Mouse (Mus musculus) embryo, embryonic 10 days (tissue): ENCODE data around the gene Dnah8.

Experiments
- DNase-seq: peaks from one replicate; pipeline ENCODE4 v3.0.0-alpha.2; 2015; ENCODE audit warnings: low spot score

The Dnah8 gene

DNA sequence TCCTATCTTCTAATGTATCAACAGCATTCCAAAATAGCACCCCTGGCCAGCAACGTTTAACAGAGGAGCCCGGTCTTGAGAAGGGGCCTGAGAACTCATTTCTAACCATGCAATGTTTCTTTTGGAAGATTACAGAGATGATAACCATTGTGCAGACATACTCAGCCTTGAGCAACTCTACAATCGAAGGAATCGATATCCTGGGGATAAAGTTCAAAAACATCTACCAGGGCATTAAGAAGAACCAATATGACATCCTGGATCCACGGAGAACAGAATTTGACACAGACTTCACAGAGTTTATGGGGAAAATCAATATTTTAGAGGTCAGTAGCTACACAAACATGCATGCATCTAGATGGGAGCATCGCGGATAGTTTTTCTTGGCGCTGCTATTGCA lies 39.0 kb downstream of the Dnah8 start:
- no peak for DNase-seq

DNA sequence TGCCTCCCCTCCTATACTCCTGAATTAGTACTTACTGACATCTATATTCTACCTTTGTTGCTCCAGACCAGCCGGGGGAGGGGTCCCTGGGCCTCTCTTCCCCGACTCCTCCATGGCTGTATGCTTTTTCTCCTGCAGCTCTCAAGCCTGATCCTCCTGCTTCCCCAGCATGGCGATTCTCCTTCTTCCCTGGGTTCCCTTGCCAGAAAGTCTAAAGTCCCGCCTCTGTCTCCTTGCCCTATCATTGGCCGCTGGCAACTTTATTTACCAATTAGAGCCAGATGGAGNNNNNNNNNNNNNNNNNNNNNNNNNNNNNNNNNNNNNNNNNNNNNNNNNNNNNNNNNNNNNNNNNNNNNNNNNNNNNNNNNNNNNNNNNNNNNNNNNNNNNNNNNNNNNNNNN lies 40.7 kb downstream of the Dnah8 start:
- DNase-seq: no peak

DNA sequence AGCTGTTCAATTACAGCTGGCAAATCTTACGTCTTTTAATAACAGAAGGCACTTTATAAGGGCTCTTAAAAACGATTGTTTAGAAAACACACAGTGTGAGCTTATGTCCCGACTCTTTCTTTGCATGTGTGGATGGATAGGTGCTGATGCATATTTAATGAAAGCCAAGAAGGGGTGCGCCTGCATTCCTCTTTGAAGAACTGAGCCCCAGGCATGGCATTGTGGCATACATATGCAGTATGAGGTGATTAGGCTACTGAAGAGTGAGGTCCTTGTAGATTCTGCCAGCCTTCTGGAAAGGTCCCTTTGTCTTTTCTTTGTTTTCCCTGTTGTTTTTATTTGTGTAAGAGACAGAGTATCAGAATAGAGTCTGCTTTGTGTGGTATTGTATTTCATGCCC lies 48.4 kb downstream of the Dnah8 start:
- no peak for DNase-seq

DNA sequence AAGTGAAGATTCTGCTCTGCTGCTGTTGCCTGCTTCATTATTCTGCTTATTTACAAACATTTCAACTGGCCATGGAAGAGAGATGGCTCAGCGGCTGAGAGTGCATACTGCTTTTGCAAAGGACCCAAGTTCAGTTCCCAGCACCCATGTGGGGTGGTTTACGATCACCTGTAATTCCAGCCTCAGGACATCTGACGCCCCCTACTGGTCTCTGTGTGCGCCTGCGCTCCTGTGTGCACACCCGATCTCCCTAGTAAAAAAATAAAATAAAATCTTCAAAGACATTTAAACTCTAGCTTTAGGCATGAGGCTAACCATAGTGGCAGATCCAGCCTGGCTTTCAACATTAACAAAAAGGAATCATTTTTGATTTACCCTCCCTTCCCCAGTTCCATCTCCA lies 48.9 kb downstream of the Dnah8 start:
- no peak for DNase-seq

DNA sequence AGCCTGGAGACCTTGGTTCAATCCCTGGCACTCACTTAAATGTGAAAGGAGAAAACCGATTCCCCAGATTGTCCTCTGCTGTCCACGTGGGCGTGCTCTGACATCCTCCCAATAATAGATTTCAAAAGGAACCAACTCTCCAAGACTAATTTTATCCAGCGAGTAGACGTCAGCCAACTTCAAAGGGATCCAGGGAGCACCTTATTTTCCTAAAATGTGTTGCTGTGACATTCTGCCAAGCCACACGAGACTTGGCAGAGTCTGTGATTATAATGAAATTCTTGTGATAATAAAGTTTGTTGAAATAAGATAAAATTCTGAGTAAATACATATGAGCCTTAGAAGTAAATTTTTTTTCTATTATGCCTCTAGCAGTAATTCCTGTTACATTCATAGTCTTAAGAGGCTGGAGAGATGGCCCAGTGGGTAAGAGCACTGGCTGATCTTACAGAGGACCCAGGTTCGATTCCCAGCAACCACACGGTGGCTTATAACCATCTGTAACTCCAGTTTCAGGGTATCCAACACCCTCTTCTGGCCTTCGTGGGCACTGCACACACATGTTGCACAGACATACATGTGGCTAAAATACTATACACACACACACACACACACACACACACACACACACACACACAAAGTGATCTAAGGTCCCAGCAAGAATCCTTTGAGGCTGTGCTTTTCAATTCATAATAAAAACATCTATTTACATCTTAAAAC lies 51.0 kb downstream of the Dnah8 start:
- no peak for DNase-seq

DNA sequence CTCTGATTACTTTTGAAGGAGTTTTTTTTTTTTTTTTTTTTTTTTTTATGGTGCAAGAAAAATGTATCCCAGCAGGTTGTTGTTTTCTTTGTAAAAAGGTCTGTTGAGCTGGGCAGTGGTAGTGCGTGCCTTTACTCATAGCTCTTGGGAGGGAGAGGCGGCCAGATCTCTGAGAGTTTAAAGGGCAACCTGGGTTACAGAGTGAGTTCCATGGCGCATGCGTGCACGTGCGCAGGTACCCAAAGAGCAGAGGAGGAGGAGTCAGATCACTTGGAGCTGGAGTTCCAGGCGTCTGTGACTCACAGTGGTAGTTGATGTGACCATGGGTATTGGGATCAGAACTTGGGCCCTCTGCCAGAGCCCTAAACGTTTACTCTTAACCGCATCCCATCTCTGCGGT lies 54.4 kb downstream of the Dnah8 start:
- no peak for DNase-seq

DNA sequence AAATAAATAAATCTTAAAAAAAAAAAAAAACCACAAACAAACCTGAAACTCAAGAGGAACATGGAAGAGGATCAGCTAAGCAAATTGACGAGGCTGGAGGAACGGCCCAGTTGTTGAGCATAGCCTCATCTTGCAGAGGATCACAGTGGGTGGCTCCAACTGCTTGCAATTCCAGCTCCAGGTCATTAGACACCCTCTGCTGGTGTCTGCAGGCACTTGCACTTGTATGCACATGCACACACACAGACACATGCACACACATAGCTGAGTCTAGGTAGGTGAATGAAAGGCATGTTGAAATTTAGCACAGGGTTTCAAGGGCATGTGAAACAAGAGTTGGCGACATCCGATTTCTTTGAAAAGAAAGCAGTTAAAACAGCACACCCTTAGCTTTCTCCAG lies 55.5 kb downstream of the Dnah8 start:
- no peak for DNase-seq

DNA sequence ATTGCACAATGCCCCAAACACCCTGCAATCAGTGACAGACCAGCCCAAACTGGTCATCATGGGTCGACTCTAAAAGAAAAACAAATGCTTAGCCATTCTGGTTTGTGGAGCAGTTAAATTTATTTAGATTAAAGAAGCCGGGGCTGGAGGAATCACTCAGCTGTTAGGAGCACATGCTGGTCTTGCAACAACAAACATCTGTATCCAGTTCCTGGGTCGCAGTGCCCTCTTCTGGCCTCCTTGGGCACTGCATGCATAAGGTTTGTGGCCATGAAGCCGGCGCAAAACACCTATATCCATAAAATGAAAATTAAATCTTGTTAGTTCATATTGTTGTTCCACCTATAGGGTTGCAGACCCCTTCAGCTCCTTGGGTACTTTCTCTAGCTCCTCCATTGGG lies 57.5 kb downstream of the Dnah8 start:
- peak; percentile 76 for DNase-seq

DNA sequence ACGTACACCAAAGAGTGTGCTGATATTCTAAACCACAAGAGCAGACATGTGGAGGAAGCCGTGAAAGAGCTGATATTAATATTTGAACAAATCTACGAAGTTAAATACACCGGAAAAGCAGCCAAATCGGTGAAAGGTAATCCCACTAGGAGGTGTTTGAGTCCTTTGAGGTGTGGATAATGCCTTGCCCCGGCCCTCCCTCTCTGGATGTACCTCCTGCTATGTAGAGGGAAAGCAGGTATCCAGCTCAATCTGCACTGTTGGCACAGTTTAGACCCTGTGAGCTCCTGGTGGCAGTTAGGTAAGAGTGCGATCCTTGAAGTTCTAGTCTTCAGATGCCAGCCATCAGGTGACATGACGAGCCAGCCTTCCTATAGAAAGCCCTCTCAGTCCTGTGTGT lies 66.0 kb downstream of the Dnah8 start:
- DNase-seq: no peak

DNA sequence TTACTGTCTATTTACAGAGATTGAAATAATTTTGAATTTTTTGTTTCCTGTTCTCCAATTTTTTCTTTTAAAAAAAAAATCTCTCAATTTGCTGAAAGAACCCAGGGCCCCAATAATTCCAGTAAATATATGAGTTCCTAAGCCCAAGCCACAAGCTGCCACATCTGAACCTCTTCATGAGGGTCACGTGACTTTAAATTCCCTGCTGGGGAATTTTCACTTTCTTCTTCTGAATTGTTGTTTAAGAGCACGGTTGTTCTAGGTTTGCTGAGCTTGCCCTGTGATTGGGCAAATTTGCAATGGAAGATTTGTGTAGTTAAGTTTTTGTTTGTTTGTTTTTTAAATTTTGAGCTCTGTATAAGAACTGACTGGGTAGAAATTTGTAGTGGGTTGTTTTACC lies 67.3 kb downstream of the Dnah8 start:
- DNase-seq: no peak

DNA sequence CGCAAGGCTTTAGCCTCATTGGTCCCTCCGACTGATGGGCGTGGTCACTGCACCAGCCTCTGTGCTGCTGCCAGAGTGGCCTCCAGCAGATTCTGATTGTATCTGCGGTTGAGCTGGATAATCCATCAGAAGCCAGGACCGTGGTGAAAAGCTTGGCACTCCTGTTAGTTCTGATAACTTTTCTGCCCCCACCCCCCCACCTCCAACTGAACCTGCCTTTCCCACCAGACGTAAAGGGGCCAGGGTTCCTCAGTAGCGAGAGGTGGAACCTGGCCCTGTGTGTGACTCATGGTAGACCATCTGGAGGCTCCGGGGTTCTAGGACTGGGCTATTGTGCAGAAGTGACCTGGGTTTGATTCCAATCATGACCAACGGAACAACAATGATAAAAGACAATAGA lies 70.1 kb downstream of the Dnah8 start:
- DNase-seq: no peak

DNA sequence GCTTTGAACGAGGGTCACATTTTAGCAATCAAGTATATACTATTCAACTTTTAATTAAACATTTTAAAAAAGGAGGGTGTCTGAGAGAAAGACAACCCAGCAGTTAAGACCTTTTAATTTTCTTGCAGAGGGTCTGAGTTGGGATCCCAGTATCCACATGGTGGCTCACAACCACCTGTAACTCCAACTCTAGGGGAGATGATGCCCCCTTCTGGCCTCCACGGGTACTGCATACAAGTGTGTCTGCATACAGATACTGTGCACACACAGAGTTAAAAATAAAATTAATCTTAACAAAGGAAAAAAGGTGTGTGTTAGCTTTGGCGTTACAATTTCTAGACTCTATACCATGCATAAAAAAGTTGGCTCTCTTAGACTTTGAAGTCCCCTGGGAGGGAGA lies 90.6 kb downstream of the Dnah8 start:
- no peak for DNase-seq

DNA sequence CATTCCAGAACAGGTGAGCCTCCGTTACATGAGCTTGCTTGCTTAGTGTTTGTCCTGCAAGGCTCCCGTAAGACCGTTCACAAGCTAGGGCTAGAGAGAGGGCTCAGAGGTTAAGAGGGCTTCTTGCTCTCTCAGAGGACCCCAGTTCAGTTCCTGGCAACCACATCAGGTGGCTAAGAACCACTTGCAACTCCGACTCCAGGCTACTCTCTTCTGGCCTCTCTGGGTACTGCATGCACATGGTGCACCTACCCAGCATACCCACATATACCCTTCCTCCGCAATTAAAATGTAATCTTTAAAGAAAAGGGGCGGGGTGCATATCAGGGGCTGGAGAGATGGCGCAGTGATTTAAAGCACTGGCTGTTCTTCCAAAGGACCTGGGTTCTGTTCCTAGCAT lies 94.0 kb downstream of the Dnah8 start:
- DNase-seq: no peak

DNA sequence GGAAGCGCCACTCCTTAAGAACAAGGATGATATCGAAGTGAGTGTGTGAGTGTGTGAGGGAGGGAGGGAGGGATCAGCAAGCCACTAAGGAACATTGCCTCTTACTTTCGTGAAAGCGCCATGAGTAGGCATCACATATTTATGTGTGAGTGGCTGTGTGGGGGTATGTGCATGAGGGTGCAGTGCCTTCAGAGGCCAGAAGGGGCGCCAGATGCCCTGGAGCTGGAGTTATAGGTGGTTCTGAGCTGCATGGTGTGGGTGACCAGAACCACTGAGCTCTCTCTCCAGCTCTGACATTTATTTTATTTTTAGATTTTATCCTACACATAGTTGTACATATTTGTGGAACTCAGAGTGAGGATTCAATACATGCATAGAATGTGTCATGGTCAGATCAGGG lies 94.9 kb downstream of the Dnah8 start:
- DNase-seq: no peak

DNA sequence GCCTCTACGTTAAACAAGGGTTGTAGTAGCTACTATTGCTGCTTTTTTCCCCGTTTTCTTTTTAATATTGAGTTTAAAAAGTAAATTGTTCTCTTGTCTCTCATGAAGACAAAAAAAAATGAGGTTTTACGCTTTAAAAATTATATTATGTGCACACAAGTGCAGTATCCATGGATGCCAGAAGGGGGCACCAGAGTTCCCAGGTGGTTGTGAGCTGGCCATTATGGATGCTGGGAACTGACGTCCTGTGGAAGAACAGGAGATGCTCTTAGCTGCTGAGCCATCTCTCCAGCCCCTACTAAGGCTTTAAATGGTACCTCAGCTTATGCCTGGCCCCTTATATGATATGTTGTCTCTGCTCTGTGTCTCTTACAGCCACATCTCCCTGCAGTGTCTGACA lies 103.6 kb downstream of the Dnah8 start:
- DNase-seq: no peak

DNA sequence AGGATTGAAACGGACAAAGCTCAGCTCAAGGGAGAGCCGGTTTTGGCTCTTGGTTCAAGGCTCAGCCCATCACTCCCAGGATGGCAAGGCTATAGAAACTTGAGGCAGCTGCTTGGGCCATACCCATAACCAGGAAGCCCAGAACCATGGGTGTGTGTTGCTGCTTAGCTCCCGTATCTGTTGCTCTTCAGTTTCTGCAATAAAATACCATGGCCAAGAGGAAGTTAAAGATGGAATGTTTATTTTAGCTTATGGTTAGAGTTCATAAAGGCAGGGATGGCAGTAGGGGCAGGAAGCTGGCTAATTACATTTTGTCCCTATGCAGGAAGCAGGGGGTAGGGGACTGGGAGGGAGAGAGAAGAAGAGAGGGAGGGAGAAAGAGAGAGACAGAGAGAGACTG lies 108.6 kb downstream of the Dnah8 start:
- DNase-seq: no peak

DNA sequence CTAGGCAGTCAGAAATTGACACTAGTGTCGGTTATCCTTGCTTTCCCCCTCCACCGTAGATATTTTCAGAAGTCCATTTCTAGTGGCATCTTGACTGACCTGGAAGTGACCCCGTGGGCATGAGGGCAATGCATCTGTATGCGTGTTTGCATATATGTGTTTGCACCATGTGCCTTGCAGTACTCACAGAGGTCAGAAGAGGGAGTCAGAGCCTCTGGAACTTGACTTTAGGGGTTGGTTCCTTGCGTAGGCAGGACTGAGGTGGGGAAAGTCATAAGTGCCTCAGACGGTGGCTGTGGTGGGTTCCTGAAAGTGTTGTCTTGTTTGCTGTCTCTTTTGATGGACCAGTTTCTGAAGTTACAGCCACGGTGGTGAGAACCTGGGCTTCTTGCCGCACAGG lies 110.6 kb downstream of the Dnah8 start:
- DNase-seq: no peak

DNA sequence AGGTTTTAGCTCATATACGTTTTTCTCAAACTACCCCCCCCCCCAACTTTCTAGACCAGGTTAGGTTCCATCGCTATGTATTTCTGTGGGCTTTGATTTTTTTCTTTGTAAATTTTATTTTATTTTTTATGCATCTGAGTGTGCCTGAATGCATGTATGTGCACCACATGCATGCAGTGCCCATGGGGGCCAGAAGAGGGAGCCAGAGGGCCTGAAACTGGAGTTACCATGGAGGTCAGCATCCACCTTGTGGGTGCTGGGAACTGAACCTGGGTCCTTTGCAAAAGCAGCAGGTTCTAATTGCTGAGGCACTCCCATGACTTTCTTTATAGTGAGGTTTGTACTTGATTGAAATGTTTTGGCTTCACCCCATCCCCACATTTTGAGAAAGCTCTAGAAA lies 111.3 kb downstream of the Dnah8 start:
- DNase-seq: no peak

DNA sequence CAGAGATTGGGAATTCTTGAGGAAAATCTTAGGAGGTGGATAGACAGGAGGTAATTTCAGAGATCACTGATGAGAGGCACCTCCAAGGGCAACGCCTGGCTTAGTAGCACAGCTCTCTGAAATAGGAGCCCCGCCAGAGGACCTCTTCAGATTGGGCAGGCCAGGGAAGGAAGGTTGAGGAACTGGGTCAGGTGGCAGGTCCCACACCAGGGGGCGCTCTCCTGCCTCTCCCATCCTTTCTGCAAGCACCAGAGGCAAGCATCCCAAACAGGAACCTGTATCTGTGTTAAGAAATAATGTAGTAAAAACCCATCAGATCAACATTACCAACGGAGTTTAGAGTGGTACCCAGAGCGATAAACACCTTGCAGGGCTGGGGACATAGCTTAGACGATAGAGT lies 113.6 kb downstream of the Dnah8 start:
- peak; percentile 48 for DNase-seq

DNA sequence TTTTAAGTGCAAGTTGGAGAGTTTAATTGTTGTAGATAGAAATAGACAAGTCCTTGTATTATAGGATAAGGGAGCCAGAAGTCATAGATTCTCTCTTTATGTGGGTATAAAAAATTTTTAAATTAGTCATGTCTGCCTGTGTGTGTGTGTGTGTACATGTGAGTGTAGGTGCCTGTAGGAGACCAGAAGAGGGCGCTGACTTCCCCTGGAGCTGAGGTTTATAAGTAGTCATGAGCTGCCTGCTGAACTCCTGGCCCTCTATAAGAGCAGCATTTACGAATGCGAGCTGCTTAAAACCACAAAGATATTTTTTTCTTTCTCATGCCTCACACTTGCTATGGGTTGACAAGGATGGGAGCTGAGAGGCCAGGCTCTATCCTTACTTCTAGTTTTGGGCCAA lies 115.6 kb downstream of the Dnah8 start:
- no peak for DNase-seq

DNA sequence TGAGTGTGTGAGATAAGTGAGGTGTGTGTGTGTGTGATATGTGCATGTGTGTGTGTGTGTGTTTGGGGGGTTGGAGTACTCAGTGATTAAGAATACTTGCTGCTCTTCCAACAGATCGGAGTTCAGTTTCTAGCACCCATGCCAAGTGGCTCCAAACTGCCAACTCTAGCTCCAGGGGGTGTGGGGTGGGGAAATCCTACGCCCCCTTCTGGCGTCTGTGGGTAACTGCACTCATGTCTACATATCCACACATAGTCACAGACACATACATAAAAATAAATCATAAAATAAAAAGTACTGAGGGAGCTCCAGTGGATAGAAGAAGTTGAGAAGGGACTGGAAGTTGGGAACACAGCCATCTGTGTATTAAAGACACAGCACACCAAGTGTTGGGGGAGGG lies 119.8 kb downstream of the Dnah8 start:
- no peak for DNase-seq

DNA sequence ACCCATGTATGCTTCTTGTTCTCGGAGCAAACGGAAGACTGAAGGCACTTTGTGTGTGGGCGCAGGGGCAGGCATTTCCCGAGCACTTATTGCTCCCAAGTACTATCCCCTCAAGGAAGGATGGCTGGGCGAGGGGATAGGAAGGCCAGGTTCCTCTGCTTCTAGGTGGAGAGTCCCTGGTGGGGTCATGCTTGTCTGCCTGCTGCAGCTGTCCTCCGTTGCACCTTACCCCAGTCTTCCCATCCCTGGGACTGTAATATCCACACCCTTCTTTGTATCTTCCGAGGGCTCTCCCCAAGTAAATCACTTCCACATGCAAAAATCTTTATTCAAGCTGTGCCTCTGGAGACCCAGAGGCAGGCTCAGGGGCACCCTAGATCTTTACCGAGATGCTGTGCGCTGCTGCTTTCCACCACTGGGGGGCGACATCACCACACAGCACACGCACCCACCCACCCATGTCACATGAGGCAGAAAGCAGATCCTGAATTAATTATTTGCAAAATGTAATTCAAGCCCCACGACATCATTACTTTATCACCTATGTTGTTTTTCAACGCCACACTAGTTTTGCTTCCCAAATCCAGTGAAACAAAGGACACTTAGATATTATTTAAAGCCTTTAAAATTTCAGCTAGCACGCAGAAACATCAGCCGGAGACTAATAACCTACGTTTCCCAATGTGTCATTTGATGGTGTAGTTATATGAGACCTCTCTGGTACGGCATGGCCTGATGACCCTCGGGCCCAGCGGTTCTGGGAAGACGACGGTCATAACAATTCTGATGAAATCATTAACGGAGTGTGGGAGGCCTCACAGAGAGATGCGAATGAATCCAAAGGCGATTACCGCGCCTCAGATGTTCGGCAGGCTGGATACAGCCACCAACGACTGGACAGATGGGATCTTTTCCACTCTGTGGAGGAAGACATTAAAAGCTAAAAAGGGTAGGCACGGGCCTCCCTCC lies 122.2 kb downstream of the Dnah8 start:
- peak; percentile 78 for DNase-seq

DNA sequence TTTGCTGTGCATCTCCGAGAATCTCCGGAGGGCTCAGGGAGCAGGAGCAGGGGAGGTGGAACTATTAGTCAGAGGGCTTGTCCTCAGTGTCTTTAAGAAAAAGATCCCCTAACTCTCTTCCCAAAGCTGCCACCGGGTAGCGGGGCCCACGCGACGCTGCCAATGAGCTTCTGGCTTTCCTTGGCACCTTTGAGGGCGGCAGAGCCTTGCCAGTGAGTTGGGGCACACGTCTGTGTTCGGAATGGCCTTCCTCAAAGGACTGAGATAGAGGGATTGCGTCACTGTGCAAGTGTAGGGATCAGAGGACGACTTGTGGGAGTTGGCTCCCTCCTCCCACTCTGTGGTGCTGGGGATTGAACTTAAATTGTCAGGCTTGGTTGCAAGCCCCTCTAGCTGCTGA lies 125.2 kb downstream of the Dnah8 start:
- no peak for DNase-seq

DNA sequence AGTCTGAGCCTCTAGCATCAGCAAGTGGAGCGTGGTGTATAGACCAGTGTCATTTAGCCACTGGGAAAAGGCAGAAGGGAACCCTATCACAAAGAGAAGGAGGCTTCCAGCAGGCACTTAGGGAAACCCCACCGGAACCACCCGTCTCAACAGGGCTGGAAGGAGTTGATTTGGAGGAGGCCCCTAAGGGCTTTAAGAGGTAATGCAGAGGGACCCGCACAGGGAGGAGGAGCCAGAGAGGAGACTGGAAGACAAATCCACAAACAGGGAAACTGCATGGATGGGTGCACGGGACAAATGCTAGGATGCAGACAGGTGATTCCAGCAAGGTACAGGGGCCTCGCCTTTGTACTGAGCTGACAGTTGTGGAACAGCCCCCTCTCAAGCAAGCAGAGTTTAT lies 126.1 kb downstream of the Dnah8 start:
- no peak for DNase-seq
